Mouse (Mus musculus): ENCODE results near the gene Lrrc8c. TPM values are rescaled to one million over a fixed set of nuclear protein-coding genes. Genes with fewer than 3 reads are reported as not detected.

The Lrrc8c gene
- polyA plus RNA-seq, 1 experiment from 2014 or later: 10.4 TPM

- H3K27ac ChIP-seq (ENCODE audit: low read length): no peak overlapping the region
- H3K4me1 ChIP-seq (ENCODE audit: control insufficient read depth, insufficient read depth, low read length): peaks cover 3% of the 10 kb centered on the region; the same call in 1 of the 2 replicates
- H3K36me3 ChIP-seq (ENCODE audit: control insufficient read depth, insufficient read depth, low read length): no peaks in the 10 kb centered on the region
- H3K4me3 ChIP-seq (ENCODE audit: low read depth, low read length): no peak overlapping the region
- no peaks in the 10 kb centered on the region for H3K9me3 ChIP-seq (replicated peaks; ENCODE audit: control insufficient read depth, low read length, poor library complexity, severe bottlenecking)
- ATAC-seq: peak; percentile 84
- peak overlapping the region; percentile 50; the same call in 1 of the 2 replicates for H3K9ac ChIP-seq (ENCODE audit: low read depth, low read length)
- 28% methylated on average over 15 of the region's 15 CpGs for WGBS
- H3K27me3 ChIP-seq (ENCODE audit: control insufficient read depth, insufficient read depth, low read depth, low read length): no peaks in the 10 kb centered on the region
- H3K4me2 ChIP-seq (ENCODE audit: low read length): peak overlapping the region; percentile 24; the same call in 1 of the 2 replicates
Observed at GRCm38 (mm10) chr5:105654237-105655063, 135.3 kb downstream of the Lrrc8c start.

DNA sequence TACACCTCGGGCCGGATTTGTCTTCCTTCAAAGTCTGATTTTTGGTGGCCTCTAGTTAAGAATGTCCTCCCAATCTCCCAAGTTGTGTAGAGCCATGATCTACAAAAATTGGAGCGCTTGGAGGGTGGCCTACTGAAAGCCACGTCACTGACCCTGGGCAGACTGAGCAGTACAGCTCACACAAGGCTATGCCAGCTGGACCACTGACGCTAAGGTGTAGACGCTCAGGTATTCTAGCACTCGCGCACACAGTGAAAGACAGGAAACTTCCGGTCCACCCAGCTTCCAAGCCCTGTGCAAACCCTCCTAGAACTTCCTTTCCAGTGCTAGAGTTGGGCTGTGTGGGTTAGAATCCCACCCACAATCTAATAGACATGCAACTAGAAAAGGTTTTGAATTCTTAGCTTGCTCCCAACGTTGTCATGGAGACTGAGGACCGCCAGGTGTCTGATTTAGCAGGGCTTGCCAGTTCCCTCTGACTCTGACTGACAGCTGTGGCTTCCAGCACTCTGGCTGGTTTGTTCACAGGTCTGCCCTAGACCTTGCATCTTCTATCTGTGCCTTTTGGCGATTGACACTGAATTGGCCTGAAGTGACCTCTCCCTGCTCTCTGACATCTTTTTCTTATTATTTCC, 136.0 kb downstream of the Lrrc8c start:
- Histone ChIP-seq H3K9ac (ENCODE audit: low read depth, low read length) (no peak overlapping the region), H3K27me3 (ENCODE audit: control insufficient read depth, insufficient read depth, low read depth, low read length) (no peaks in the 10 kb centered on the region), H3K4me3 (ENCODE audit: low read depth, low read length) (no peak overlapping the region), H3K27ac (ENCODE audit: low read length) (no peak overlapping the region), H3K36me3 (ENCODE audit: control insufficient read depth, insufficient read depth, low read length) (no peaks in the 10 kb centered on the region), H3K4me2 (ENCODE audit: low read length) (no peak overlapping the region), H3K4me1 (ENCODE audit: control insufficient read depth, insufficient read depth, low read length) (peaks cover 3% of the 10 kb centered on the region; the same call in 1 of the 2 replicates), H3K9me3 (replicated peaks; ENCODE audit: control insufficient read depth, low read length, poor library complexity, severe bottlenecking) (no peaks in the 10 kb centered on the region)
- WGBS: 68% methylated on average over 12 of the region's 12 CpGs
- ATAC-seq: peak; percentile 71

- Histone ChIP-seq H3K27ac (ENCODE audit: low read length) (no peak overlapping the region), H3K9me3 (replicated peaks; ENCODE audit: control insufficient read depth, low read length, poor library complexity, severe bottlenecking) (no peaks in the 10 kb centered on the region), H3K4me2 (ENCODE audit: low read length) (no peak overlapping the region), H3K4me3 (ENCODE audit: low read depth, low read length) (no peak overlapping the region), H3K4me1 (ENCODE audit: control insufficient read depth, insufficient read depth, low read length) (no peaks in the 10 kb centered on the region), H3K36me3 (ENCODE audit: control insufficient read depth, insufficient read depth, low read length) (no peaks in the 10 kb centered on the region), H3K27me3 (ENCODE audit: control insufficient read depth, insufficient read depth, low read depth, low read length) (no peaks in the 10 kb centered on the region), H3K9ac (ENCODE audit: low read depth, low read length) (no peak overlapping the region)
- WGBS: 93% methylated on average over 5 of the region's 5 CpGs
- no peak for ATAC-seq
Observed at GRCm38 (mm10) chr5:105661894-105662293, 142.7 kb downstream of the Lrrc8c start.

Other genes with a start within 250 kb of the Lrrc8c start
- gene Gm43302, start 225.7 kb upstream of the Lrrc8c start, polyA plus RNA-seq (2015; fragmentation: Nextera tagmentation; extraction: Ambion mirVana): 0.06 and 0.31 TPM in 2 replicates
- 1.8 and 2.0 TPM in 2 replicates for gene Gbp6, start 225.7 kb upstream of the Lrrc8c start, polyA plus RNA-seq (2015; fragmentation: Nextera tagmentation; extraction: Ambion mirVana)
- 17.5 and 18.5 TPM in 2 replicates for gene Lrrc8b, start 103.6 kb upstream of the Lrrc8c start, polyA plus RNA-seq (2015; fragmentation: Nextera tagmentation; extraction: Ambion mirVana)
- gene Lrrc8d, start 180.6 kb downstream of the Lrrc8c start, polyA plus RNA-seq (2015; fragmentation: Nextera tagmentation; extraction: Ambion mirVana): 33.9 and 35.9 TPM in 2 replicates

Data from midbrain, embryonic 16.5 days (tissue).